Comparison of ENCODE assay signal across 23 mouse cellular contexts in the genomic region with DNA sequence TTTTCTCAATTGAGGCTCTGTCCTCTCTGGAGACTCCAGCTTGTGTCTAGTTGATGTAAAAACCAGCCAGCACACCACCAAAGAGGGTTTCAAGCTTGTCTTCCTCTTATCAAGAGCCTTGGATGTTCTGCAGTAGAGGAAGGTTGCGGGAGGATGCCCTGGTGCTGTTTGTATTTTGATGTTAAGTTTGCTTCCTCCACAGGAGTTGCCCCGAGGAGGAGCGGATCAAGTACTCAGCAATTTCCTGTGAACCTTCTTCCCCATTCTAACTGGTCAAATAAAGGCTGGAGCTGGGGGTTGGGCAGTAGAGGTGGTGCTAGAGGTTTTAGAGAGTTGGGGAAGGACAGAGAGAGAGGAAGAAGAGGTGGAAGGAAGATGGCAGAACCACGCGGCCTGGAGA. TPM values are rescaled to one million over a fixed set of nuclear protein-coding genes. Genes with fewer than 3 reads are reported as not detected.
DNase-seq lines count a peak whose midpoint lies in the region; ATAC-seq and TF ChIP-seq lines count a peak whose summit lies in the region.
"Had no signal": no experiment of that assay in that cellular context is flagged by ENCODE, and none has a peak within 500 bp of the region (broad histone marks: within the 10 kb centered on the region; RNA-seq: fewer than 3 reads in every experiment).

No protein-coding gene starts in this region.

- no peak for TF ChIP-seq POLR2A in kidney, adult 2 months (IDR thresholded peaks at IDR 0.05; ENCODE audit: low read depth, low read length)

- intact Hi-C loops in heart, postnatal 25 days (cut with DNase I): no loop called here

- no peaks in the 10 kb centered on the region for H3K9me3 ChIP-seq in stomach, embryonic 15.5 days
- no peaks in the 10 kb centered on the region for H3K9me3 ChIP-seq in stomach, postnatal 0 days (ENCODE audit: control insufficient read depth, low read length)
- H3K9me3 ChIP-seq in G1E (replicated peaks): peaks cover 6% of the 10 kb centered on the region; the same call in 1 of the 2 replicates
- H3K9me3 ChIP-seq: heart, embryonic 12.5 days; limb, embryonic 10.5 days; midbrain, embryonic 12.5 days had no signal

- DNase-seq in stomach, postnatal 0 days (ENCODE audit: low spot score): no peak
- no peak for DNase-seq in G1E (ENCODE audit: low spot score)
- DNase-seq in heart, postnatal 25 days (ENCODE audit: low spot score): no peak
- DNase-seq in kidney, adult 2 months: no peak
- DNase-seq in adrenal gland, postnatal 14 days: no peak
- DNase-seq: adrenal gland, postnatal 36 days; B cell, adult 2 months; cerebellum, adult 11 months; cerebellum, postnatal 25 days; heart, postnatal 4 days; kidney, adult 9 months; lung, adult 18-20 months; right cerebral cortex, postnatal 4 days; thymus, postnatal 25 days had no signal

- H3K9ac ChIP-seq in stomach, embryonic 15.5 days: no peak overlapping the region
- no peak overlapping the region for H3K9ac ChIP-seq in stomach, postnatal 0 days (ENCODE audit: low read length)
- H3K9ac ChIP-seq: heart, embryonic 12.5 days; midbrain, embryonic 12.5 days had no signal

- no peaks in the 10 kb centered on the region for H3K36me3 ChIP-seq in stomach, embryonic 15.5 days
- no peaks in the 10 kb centered on the region for H3K36me3 ChIP-seq in stomach, postnatal 0 days (ENCODE audit: control insufficient read depth, insufficient read depth, low read length)
- no peaks in the 10 kb centered on the region for H3K36me3 ChIP-seq in G1E (replicated peaks)
- H3K36me3 ChIP-seq in kidney, adult 2 months (ENCODE audit: control insufficient read depth, insufficient read depth, low read length): no peaks in the 10 kb centered on the region
- H3K36me3 ChIP-seq: heart, embryonic 12.5 days; limb, embryonic 10.5 days; midbrain, embryonic 12.5 days had no signal

- TF ChIP-seq EP300 in stomach, postnatal 0 days (optimal IDR thresholded peaks at IDR 0.05): no peak

- no peaks in the 10 kb centered on the region for H3K27me3 ChIP-seq in stomach, embryonic 15.5 days (replicated peaks)
- no peaks in the 10 kb centered on the region for H3K27me3 ChIP-seq in stomach, postnatal 0 days (ENCODE audit: control insufficient read depth, insufficient read depth, low read length)
- H3K27me3 ChIP-seq in G1E (ENCODE audit: insufficient read depth, low read length): 0 out of 2 replicates have a peak, but pooled peaks cover 4% of the 10 kb centered on the region
- no peaks in the 10 kb centered on the region for H3K27me3 ChIP-seq in kidney, adult 2 months (replicated peaks; ENCODE audit: control insufficient read depth, insufficient read depth, low read length)
- H3K27me3 ChIP-seq: heart, embryonic 12.5 days; midbrain, embryonic 12.5 days had no signal

- TF ChIP-seq CTCF in stomach, postnatal 0 days (IDR thresholded peaks at IDR 0.05; ENCODE audit: low read depth): no peak
- TF ChIP-seq CTCF in G1E (IDR thresholded peaks at IDR 0.05; ENCODE audit: low read depth, low read length): no peak
- TF ChIP-seq CTCF in kidney, adult 2 months (conservative IDR thresholded peaks at IDR 0.05; ENCODE audit: insufficient read depth, insufficient read length, low read depth, low read length): no peak

- 0 out of 2 replicates have a peak overlapping the region, but pooled peaks have one; percentile 42 for H3K27ac ChIP-seq in stomach, embryonic 15.5 days
- H3K27ac ChIP-seq in stomach, postnatal 0 days (replicated peaks): no peak overlapping the region
- H3K27ac ChIP-seq in kidney, adult 2 months (ENCODE audit: insufficient read depth, low read depth, low read length): no peak overlapping the region
- H3K27ac ChIP-seq: midbrain, embryonic 12.5 days had no signal

- no peak overlapping the region for H3K4me3 ChIP-seq in stomach, embryonic 15.5 days (replicated peaks)
- H3K4me3 ChIP-seq in stomach, postnatal 0 days (ENCODE audit: low read depth, low read length): no peak overlapping the region
- H3K4me3 ChIP-seq in G1E (ENCODE audit: low read depth, low read length): no peak overlapping the region
- no peak overlapping the region for H3K4me3 ChIP-seq in kidney, adult 2 months (ENCODE audit: insufficient read depth, low read depth, low read length)
- H3K4me3 ChIP-seq: erythroblast, embryonic 14.5 days; heart, embryonic 12.5 days; limb, embryonic 10.5 days; midbrain, embryonic 12.5 days had no signal

- 79% methylated on average over 5 of the region's 5 CpGs for WGBS in stomach, embryonic 15.5 days
- WGBS in stomach, postnatal 0 days: 76% methylated on average over 5 of the region's 5 CpGs
- 78% methylated on average over 5 of the region's 5 CpGs for WGBS in kidney, adult 2 months

- H3K4me2 ChIP-seq in stomach, embryonic 15.5 days: no peak overlapping the region
- no peak overlapping the region for H3K4me2 ChIP-seq in stomach, postnatal 0 days (replicated peaks; ENCODE audit: low read depth)
- H3K4me2 ChIP-seq: heart, embryonic 12.5 days; midbrain, embryonic 12.5 days had no signal

- ATAC-seq in stomach, embryonic 15.5 days (ENCODE audit: insufficient read depth, low FRiP score, low read depth): no peak
- ATAC-seq in stomach, postnatal 0 days (ENCODE audit: low FRiP score, low TSS enrichment): no peak
- ATAC-seq in G1E (ENCODE audit: extremely low read depth, insufficient number of reproducible peaks, low FRiP score, poor library complexity, severe bottlenecking): peak; percentile 8
- ATAC-seq in granulocyte monocyte progenitor cell, adult 5-6 weeks (replicated peaks; ENCODE audit: poor library complexity, severe bottlenecking): peak; percentile 36
- peak; percentile 23; the same call in 1 of the 2 replicates for ATAC-seq in monocyte, adult 5-6 weeks (replicated peaks; ENCODE audit: insufficient number of reproducible peaks, low FRiP score, low TSS enrichment, poor library complexity, severe bottlenecking)
- ATAC-seq: forebrain, embryonic 14.5 days; hindbrain, embryonic 16.5 days had no signal

- H3K4me1 ChIP-seq in stomach, embryonic 15.5 days: peaks cover 2% of the 10 kb centered on the region; the same call in 1 of the 2 replicates
- H3K4me1 ChIP-seq in stomach, postnatal 0 days (replicated peaks; ENCODE audit: control insufficient read depth, insufficient read depth): no peaks in the 10 kb centered on the region; the same call in 1 of the 2 replicates
- peaks cover 56% of the 10 kb centered on the region for H3K4me1 ChIP-seq in G1E (ENCODE audit: insufficient read depth, low read depth, low read length)
- peaks cover 17% of the 10 kb centered on the region for H3K4me1 ChIP-seq in kidney, adult 2 months (ENCODE audit: control insufficient read depth, insufficient read depth, low read length)
- H3K4me1 ChIP-seq: heart, embryonic 12.5 days; midbrain, embryonic 12.5 days had no signal

RNA-seq across cellular contexts. Expression of a gene that starts 59.5 kb away (rescaled TPM):
- polyA plus RNA-seq in stomach, embryonic 15.5 days (2015; fragmentation: Nextera tagmentation; extraction: Ambion mirVana): 24.6 and 25.7 TPM in 2 replicates
- 17.5 and 18.3 TPM in 2 replicates for polyA plus RNA-seq in stomach, postnatal 0 days (2015; fragmentation: Nextera tagmentation; extraction: Ambion mirVana)
- total RNA-seq in G1E (2014; fragmentation: Nextera tagmentation) (417 and 437 TPM in 2 replicates), G1E (2017) (112 TPM in 2 replicates)
- polyA plus RNA-seq in G1E (2012): 884 and 1,243 TPM in 2 replicates
- total RNA-seq in granulocyte monocyte progenitor cell, adult 5-6 weeks (2014; fragmentation: Nextera tagmentation): 199 TPM in 2 replicates
- total RNA-seq in granulocyte monocyte progenitor cell, adult 5-6 weeks (2017): 91.5 and 99.4 TPM in 2 replicates
- 346 to 394 TPM (median 381 TPM) in 3 replicates for total RNA-seq in monocyte, adult 5-6 weeks (2017)
- 10 to 100 TPM; 23.3 to 31.3 TPM for total RNA-seq in heart, postnatal 25 days (2021)
- polyA plus RNA-seq in kidney, adult 2 months (2012; rRNA removed): 34.3 and 45.8 TPM in 2 replicates
- 73.8 and 85.4 TPM in 2 replicates for total RNA-seq in adrenal gland, postnatal 14 days (2021)

Comparison
In these comparisons a context has a peak if more than half of its experiments do, and no peak if none do; other contexts are left out.
1. ATAC-seq: peak in G1E (single experiment), granulocyte monocyte progenitor cell, adult 5-6 weeks (single experiment) and monocyte, adult 5-6 weeks (single experiment); none in stomach, embryonic 15.5 days (single experiment) and stomach, postnatal 0 days (single experiment).